Mouse (Mus musculus): ENCODE data around the gene Gpr155. TPM values are rescaled to one million over a fixed set of nuclear protein-coding genes. Genes with fewer than 3 reads are reported as not detected.

The Gpr155 gene
- polyA plus RNA-seq, 1 experiment from 2014 or later: 12.3 TPM

- Histone ChIP-seq H3K27ac (no peak overlapping the region), H3K4me2 (replicated peaks) (no peak overlapping the region), H3K27me3 (replicated peaks) (no peaks in the 10 kb centered on the region), H3K9ac (no peak overlapping the region), H3K4me3 (replicated peaks) (no peak overlapping the region), H3K36me3 (no peaks in the 10 kb centered on the region), H3K4me1 (replicated peaks) (no peaks in the 10 kb centered on the region), H3K9me3 (no peaks in the 10 kb centered on the region)
- 0 out of 2 replicates have a peak, but pooled peaks have one; percentile 20 for ATAC-seq
- WGBS: 60% methylated on average over 9 of the region's 9 CpGs
Measured at GRCm38 (mm10) chr2:73380298-73380975, 5.9 kb downstream of the Gpr155 start.

GRCm38 (mm10) chr2:73379656-73380055 is 6.7 kb downstream of the Gpr155 start:
- no peak for ATAC-seq
- Histone ChIP-seq H3K27ac (no peak overlapping the region), H3K4me3 (replicated peaks) (no peak overlapping the region), H3K27me3 (replicated peaks) (no peaks in the 10 kb centered on the region), H3K9ac (no peak overlapping the region), H3K9me3 (no peaks in the 10 kb centered on the region), H3K4me1 (replicated peaks) (no peaks in the 10 kb centered on the region), H3K4me2 (replicated peaks) (no peak overlapping the region), H3K36me3 (no peaks in the 10 kb centered on the region)
- WGBS: 78% methylated on average over 5 of the region's 5 CpGs

GRCm38 (mm10) chr2:73378326-73378725 is 8.0 kb downstream of the Gpr155 start:
- Histone ChIP-seq H3K36me3 (no peaks in the 10 kb centered on the region), H3K4me3 (replicated peaks) (no peak overlapping the region), H3K27ac (no peak overlapping the region), H3K9ac (no peak overlapping the region), H3K4me2 (replicated peaks) (no peak overlapping the region), H3K9me3 (no peaks in the 10 kb centered on the region), H3K4me1 (replicated peaks) (no peaks in the 10 kb centered on the region), H3K27me3 (replicated peaks) (no peaks in the 10 kb centered on the region)
- 86% methylated on average over 5 of the region's 5 CpGs for WGBS
- ATAC-seq: no peak

- WGBS: 73% methylated on average over 9 of the region's 9 CpGs
- no peak overlapping the region for H3K27ac ChIP-seq
Measured at GRCm38 (mm10) chr2:73371530-73372335, 14.6 kb downstream of the Gpr155 start.

GRCm38 (mm10) chr2:73363448-73363847 is 22.9 kb downstream of the Gpr155 start:
- ATAC-seq: no peak
- Histone ChIP-seq H3K4me3 (replicated peaks) (no peak overlapping the region), H3K9me3 (no peaks in the 10 kb centered on the region), H3K36me3 (no peaks in the 10 kb centered on the region), H3K9ac (no peak overlapping the region), H3K4me2 (replicated peaks) (no peak overlapping the region), H3K27ac (no peak overlapping the region), H3K27me3 (replicated peaks) (no peaks in the 10 kb centered on the region), H3K4me1 (replicated peaks) (no peaks in the 10 kb centered on the region)
- WGBS: 77% methylated on average over 5 of the region's 5 CpGs

More at GRCm38 (mm10) chr2:73371530-73372335, 14.6 kb downstream of the Gpr155 start:
- no peaks in the 10 kb centered on the region for H3K9me3 ChIP-seq
- no peaks in the 10 kb centered on the region for H3K27me3 ChIP-seq (replicated peaks)
- no peaks in the 10 kb centered on the region for H3K4me1 ChIP-seq (replicated peaks)
- ATAC-seq: no peak
- no peak overlapping the region for H3K4me3 ChIP-seq (replicated peaks)
- no peak overlapping the region for H3K9ac ChIP-seq
- no peak overlapping the region for H3K4me2 ChIP-seq (replicated peaks)
- H3K36me3 ChIP-seq: no peaks in the 10 kb centered on the region

- no peak overlapping the region for H3K27ac ChIP-seq
- WGBS: 82% methylated on average over 2 of the region's 2 CpGs
- no peak for ATAC-seq
- no peaks in the 10 kb centered on the region for H3K9me3 ChIP-seq
- H3K27me3 ChIP-seq (replicated peaks): no peaks in the 10 kb centered on the region
- H3K4me3 ChIP-seq (replicated peaks): no peak overlapping the region
- H3K4me2 ChIP-seq (replicated peaks): no peak overlapping the region
- H3K36me3 ChIP-seq: no peaks in the 10 kb centered on the region
- no peak overlapping the region for H3K9ac ChIP-seq
- no peaks in the 10 kb centered on the region for H3K4me1 ChIP-seq (replicated peaks)
Measured at GRCm38 (mm10) chr2:73360536-73360935, 25.8 kb downstream of the Gpr155 start.

- no peak overlapping the region for H3K4me3 ChIP-seq (replicated peaks)
- 87% methylated on average over 5 of the region's 5 CpGs for WGBS
Measured at GRCm38 (mm10) chr2:73359941-73360340, 26.4 kb downstream of the Gpr155 start.

GRCm38 (mm10) chr2:73357004-73357403 is 29.4 kb downstream of the Gpr155 start:
- Histone ChIP-seq H3K4me1 (replicated peaks) (no peaks in the 10 kb centered on the region), H3K36me3 (no peaks in the 10 kb centered on the region), H3K9ac (no peak overlapping the region), H3K27me3 (replicated peaks) (no peaks in the 10 kb centered on the region), H3K27ac (no peak overlapping the region), H3K4me3 (replicated peaks) (no peak overlapping the region), H3K4me2 (replicated peaks) (peak overlapping the region; percentile 28; the same call in 1 of the 2 replicates), H3K9me3 (no peaks in the 10 kb centered on the region)
- WGBS: 48% methylated on average over 18 of the region's 18 CpGs
- no peak for ATAC-seq

More at GRCm38 (mm10) chr2:73359941-73360340, 26.4 kb downstream of the Gpr155 start:
- Histone ChIP-seq H3K36me3 (no peaks in the 10 kb centered on the region), H3K9me3 (no peaks in the 10 kb centered on the region), H3K27me3 (replicated peaks) (no peaks in the 10 kb centered on the region), H3K27ac (no peak overlapping the region), H3K9ac (no peak overlapping the region), H3K4me2 (replicated peaks) (no peak overlapping the region), H3K4me1 (replicated peaks) (no peaks in the 10 kb centered on the region)
- peak; percentile 71; the same call in 1 of the 2 replicates for ATAC-seq

- H3K4me3 ChIP-seq (replicated peaks): no peak overlapping the region
- no peaks in the 10 kb centered on the region for H3K27me3 ChIP-seq (replicated peaks)
- no peak for ATAC-seq
- peak overlapping the region; percentile 27; the same call in 1 of the 2 replicates for H3K4me2 ChIP-seq (replicated peaks)
- no peaks in the 10 kb centered on the region for H3K36me3 ChIP-seq
- H3K9me3 ChIP-seq: no peaks in the 10 kb centered on the region
- H3K27ac ChIP-seq: no peak overlapping the region
- WGBS: 37% methylated on average over 7 of the region's 7 CpGs
- H3K4me1 ChIP-seq (replicated peaks): no peaks in the 10 kb centered on the region
- no peak overlapping the region for H3K9ac ChIP-seq
Measured at GRCm38 (mm10) chr2:73351927-73352374, 34.4 kb downstream of the Gpr155 start.

GRCm38 (mm10) chr2:73351496-73351895 is 34.9 kb downstream of the Gpr155 start:
- Histone ChIP-seq H3K27ac (no peak overlapping the region), H3K9me3 (no peaks in the 10 kb centered on the region), H3K27me3 (replicated peaks) (no peaks in the 10 kb centered on the region), H3K4me2 (replicated peaks) (peak overlapping the region; percentile 27; the same call in 1 of the 2 replicates), H3K4me3 (replicated peaks) (no peak overlapping the region), H3K4me1 (replicated peaks) (no peaks in the 10 kb centered on the region), H3K9ac (no peak overlapping the region), H3K36me3 (no peaks in the 10 kb centered on the region)
- no peak for ATAC-seq
- WGBS: 37% methylated on average over 5 of the region's 5 CpGs

- H3K27ac ChIP-seq: no peak overlapping the region
- H3K36me3 ChIP-seq: no peaks in the 10 kb centered on the region
- H3K4me2 ChIP-seq (replicated peaks): no peak overlapping the region
- no peaks in the 10 kb centered on the region for H3K27me3 ChIP-seq (replicated peaks)
- H3K4me1 ChIP-seq (replicated peaks): no peaks in the 10 kb centered on the region
- no peaks in the 10 kb centered on the region for H3K9me3 ChIP-seq
- no peak overlapping the region for H3K4me3 ChIP-seq (replicated peaks)
- no peak for ATAC-seq
- WGBS: 84% methylated on average over 6 of the region's 6 CpGs
- H3K9ac ChIP-seq: no peak overlapping the region
Measured at GRCm38 (mm10) chr2:73348221-73348620, 38.2 kb downstream of the Gpr155 start.

- WGBS: 84% methylated on average over 9 of the region's 9 CpGs
- Histone ChIP-seq H3K27ac (no peak overlapping the region), H3K4me3 (replicated peaks) (no peak overlapping the region), H3K27me3 (replicated peaks) (no peaks in the 10 kb centered on the region), H3K4me2 (replicated peaks) (no peak overlapping the region), H3K36me3 (no peaks in the 10 kb centered on the region), H3K4me1 (replicated peaks) (no peaks in the 10 kb centered on the region), H3K9ac (no peak overlapping the region), H3K9me3 (no peaks in the 10 kb centered on the region)
- no peak for ATAC-seq
Measured at GRCm38 (mm10) chr2:73347766-73348165, 38.6 kb downstream of the Gpr155 start.
